Mouse (Mus musculus) adrenal gland, postnatal 14 days (tissue): ENCODE data around the gene Fuz. TPM values are rescaled to one million over a fixed set of nuclear protein-coding genes. Genes with fewer than 3 reads are reported as not detected.
A peak's percentile ranks its signal among the peaks of the same experiment; 100 is the strongest.

Experiments used
- DNase-seq: peaks from one replicate; pipeline ENCODE4 v3.0.0; 2021; ENCODE audit warnings: mixed read lengths
- microRNA-seq, 2 experiments: library from miRNA; unstranded; fragments of <30 nt; microRNA quantifications; one replicate each; pipeline ENCODE4 v1.2.0; 2021
- total RNA-seq: library from RNA; stranded (reverse); gene quantifications from 2 replicates; pipeline ENCODE4 v1.2.3, GENCODE M21; 2021

The Fuz gene
- total RNA-seq, 1 experiment from 2014 or later, result 24.8 TPM

- peak; percentile 100 for DNase-seq
Observed at GRCm38 (mm10) chr7:44929204-44930151, 33.6 kb downstream of the Fuz start, which contains the start of gene Ap2a1. Ap2a1 (minus strand) TSS chr7:44929496.

GRCm38 (mm10) chr7:44938680-44939079 is 42.8 kb downstream of the Fuz start:
- no peak for DNase-seq

GRCm38 (mm10) chr7:44942904-44943303 is 47.0 kb downstream of the Fuz start, which contains the start of gene Tsks:
Tsks (plus strand) TSS chr7:44943204.
- DNase-seq, result no peak

GRCm38 (mm10) chr7:44949922-44950321 is 54.0 kb downstream of the Fuz start:
- no peak for DNase-seq

GRCm38 (mm10) chr7:44951960-44952359 is 56.1 kb downstream of the Fuz start:
- DNase-seq, result peak; percentile 89

Small RNAs within 50 kb of the gene (microRNA-seq; reads per million reads assigned to microRNA genes)
- 0 reads per million in 2 experiments for gene Mir707

Other genes with a start within 250 kb of the Fuz start
- gene Myh14, start 225.2 kb upstream of the Fuz start, total RNA-seq, result 3.9 and 5.1 TPM in 2 replicates
- not detected in 2 replicates for gene Izumo2, start 187.3 kb upstream of the Fuz start, total RNA-seq
- 34.3 and 52.4 TPM in 2 replicates for gene Vrk3, start 147.7 kb upstream of the Fuz start, total RNA-seq
- gene Zfp473, start 145.0 kb upstream of the Fuz start, total RNA-seq, result 0.79 and 1.3 TPM in 2 replicates
- gene Nup62, start 80.0 kb upstream of the Fuz start, total RNA-seq, result 45.7 and 59.1 TPM in 2 replicates
- 2.0 and 13.8 TPM in 2 replicates for gene Il4i1, start 79.7 kb upstream of the Fuz start, total RNA-seq
- gene Atf5, start 79.4 kb upstream of the Fuz start, total RNA-seq, result 147 and 165 TPM in 2 replicates
- gene Akt1s1, start 47.1 kb upstream of the Fuz start, total RNA-seq, result 90.6 and 104 TPM in 2 replicates
- 58.8 and 66.1 TPM in 2 replicates for gene Tbc1d17, start 47.0 kb upstream of the Fuz start, total RNA-seq
- 35.2 and 45.1 TPM in 2 replicates for gene Pnkp, start 38.9 kb upstream of the Fuz start, total RNA-seq
- 239 and 241 TPM in 2 replicates for gene Ptov1, start 26.3 kb upstream of the Fuz start, total RNA-seq
- gene Med25, start 3.4 kb upstream of the Fuz start, total RNA-seq, result 75.3 and 87.2 TPM in 2 replicates
- 81.2 and 83.2 TPM in 2 replicates for gene Ap2a1, start 33.4 kb downstream of the Fuz start, total RNA-seq
- gene Tsks, start 47.1 kb downstream of the Fuz start, total RNA-seq, result not detected in 2 replicates
- gene Cpt1c, start 78.8 kb downstream of the Fuz start, total RNA-seq, result 9.6 and 12.4 TPM in 2 replicates
- 224 and 250 TPM in 2 replicates for gene Prmt1, start 90.5 kb downstream of the Fuz start, total RNA-seq
- 95.1 and 108 TPM in 2 replicates for gene Irf3, start 101.6 kb downstream of the Fuz start, total RNA-seq
- 16.1 and 16.6 TPM in 2 replicates for gene Bcl2l12, start 102.6 kb downstream of the Fuz start, total RNA-seq
- 76.3 and 77.2 TPM in 2 replicates for gene Scaf1, start 120.3 kb downstream of the Fuz start, total RNA-seq
- 60.3 and 63.4 TPM in 2 replicates for gene Rras, start 121.9 kb downstream of the Fuz start, total RNA-seq
- 42.6 and 44.6 TPM in 2 replicates for gene Prr12, start 156.8 kb downstream of the Fuz start, total RNA-seq
- 41.6 and 47.5 TPM in 2 replicates for gene Nosip, start 166.3 kb downstream of the Fuz start, total RNA-seq
- gene Prrg2, start 166.6 kb downstream of the Fuz start, total RNA-seq, result 16.0 and 16.3 TPM in 2 replicates
- 38.2 and 39.1 TPM in 2 replicates for gene Rcn3, start 196.1 kb downstream of the Fuz start, total RNA-seq
- gene Fcgrt, start 207.8 kb downstream of the Fuz start, total RNA-seq, result 138 and 152 TPM in 2 replicates
- 1,189 and 1,386 TPM in 2 replicates for gene Rps11, start 228.4 kb downstream of the Fuz start, total RNA-seq
- gene Rpl13a, start 232.7 kb downstream of the Fuz start, total RNA-seq, result 1,693 and 2,079 TPM in 2 replicates
- gene Gm45713, start 240.2 kb downstream of the Fuz start, total RNA-seq, result not detected in 2 replicates
- 13.3 and 25.0 TPM in 2 replicates for gene Flt3l, start 240.4 kb downstream of the Fuz start, total RNA-seq